Mouse (Mus musculus) CH12.LX (cell line): ENCODE measurements at regions not wholly inside any gene's neighbourhood (a gene's known extent, or its start where the extent isn't known, plus 50 kb on each side); places are given as distances from the start of the nearest gene placed in this dataset.

ENCODE experiments used
- CTCF ChIP-seq, 2 experiments: IDR thresholded peaks in 1 of 2; conservative IDR thresholded peaks in 1 of 2; 2 replicates each; pipeline ENCODE4 v1.5.1; 2011 to 2012; ENCODE audit warnings: low read depth in 2 of 2, low read length in 2 of 2, improper control_type of control experiment in 1 of 2, inconsistent platforms in 1 of 2, mild to moderate bottlenecking in 1 of 2, moderate library complexity in 1 of 2
- MAX ChIP-seq: IDR thresholded peaks from 2 replicates; pipeline ENCODE4 v1.6.1; 2011; ENCODE audit warnings: low read length, improper control_type of control experiment
- SIN3A ChIP-seq: IDR thresholded peaks from 2 replicates; pipeline ENCODE4 v1.6.1; 2012; ENCODE audit warnings: low read length, improper control_type of control experiment, inconsistent platforms

- TF ChIP-seq SIN3A (no peak), CTCF (conservative IDR thresholded peaks at IDR 0.05 in 1 of 2, IDR thresholded peaks at IDR 0.05 in 1 of 2; ENCODE audit: low read depth in 2 of 2, low read length in 2 of 2) (no peak), MAX (no peak)
These were observed 266.9 kb upstream of the Ins1 start for GRCm38 (mm10) chr19:51997161-51997560.
